Mouse (Mus musculus): ENCODE measurements around the gene Filip1l. TPM values are rescaled to one million over a fixed set of nuclear protein-coding genes. Genes with fewer than 3 reads are reported as not detected.

Gene Filip1l
- polyA plus RNA-seq (2015; fragmentation: Illumina TruSeq; extraction: RNeasy Lipid Tissue Mini Kit (QIAGEN cat#74804); ENCODE audit: insufficient read depth, low read depth, low replicate concordance), result 10.6 TPM

DNA sequence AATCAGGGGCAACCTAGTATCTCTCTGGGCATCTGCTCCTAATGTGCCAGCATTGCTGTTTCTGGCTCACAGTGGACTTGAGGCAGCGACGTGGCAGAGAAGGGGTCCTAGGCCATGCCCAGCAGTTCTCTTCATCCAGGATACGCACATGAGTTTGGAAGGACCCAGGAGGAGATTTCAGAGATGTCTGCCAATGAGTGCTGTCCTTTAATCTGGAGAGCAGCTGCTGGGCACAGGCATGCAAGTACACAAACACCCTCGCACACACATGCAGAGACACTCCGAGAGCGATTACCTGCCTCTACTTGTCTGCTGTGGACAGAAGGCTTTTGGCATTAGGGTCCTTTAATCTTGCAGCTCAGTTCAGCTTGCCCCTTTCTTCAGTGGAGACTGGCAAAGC, at the start of gene Filip1l:
Gene Filip1l, plus strand, starts transcription at position 343 of the 400 bp plus-strand sequence.

DNA sequence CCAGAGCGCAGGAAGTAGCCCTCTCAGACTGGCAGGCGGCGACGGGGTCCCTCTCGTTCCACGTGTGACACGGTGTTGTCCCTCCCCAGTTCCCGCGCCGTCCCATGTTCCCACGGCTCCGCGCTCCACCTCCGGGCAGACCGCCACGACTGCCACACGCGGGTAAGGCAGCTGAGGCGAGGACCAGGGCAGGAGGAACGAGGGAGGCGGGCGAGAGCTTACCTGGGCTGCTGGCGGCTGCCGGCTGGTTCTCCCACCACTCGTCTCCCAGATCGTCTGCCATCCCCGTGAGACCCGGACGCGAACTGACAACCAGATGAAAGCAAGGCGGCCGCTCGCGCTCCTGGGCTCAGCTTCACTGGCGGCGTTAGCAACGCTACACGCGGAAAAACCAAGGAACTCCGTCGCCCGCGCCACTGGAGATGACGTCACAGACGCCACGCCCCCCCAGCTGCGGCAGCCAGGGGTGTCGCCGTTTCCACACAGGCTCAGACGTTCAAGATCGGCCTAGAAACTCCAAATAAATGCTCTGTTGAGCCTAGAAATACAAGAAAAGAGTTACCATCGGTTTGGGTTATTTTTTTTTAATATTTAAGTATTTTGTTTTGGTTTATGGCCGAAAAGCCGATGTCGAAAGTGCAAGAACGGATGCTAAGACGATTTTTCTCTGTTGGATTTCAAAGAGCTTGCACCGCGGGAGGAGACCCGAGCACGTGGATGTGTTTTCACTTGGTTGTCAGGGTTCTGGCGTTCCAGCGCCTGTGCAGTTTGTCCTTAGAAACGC, 253.7 kb downstream of the Filip1l start, which contains the start of gene Cmss1:
Gene Cmss1, minus strand, starts transcription at position 421 of the 784 bp plus-strand sequence.

Other genes with a start within 250 kb of the Filip1l start
- 6.7 TPM for gene Tomm70a, start 231.4 kb upstream of the Filip1l start, polyA plus RNA-seq (2015; fragmentation: Illumina TruSeq; extraction: RNeasy Lipid Tissue Mini Kit (QIAGEN cat#74804); ENCODE audit: insufficient read depth, low read depth, low replicate concordance)
- gene Nit2, start 185.8 kb upstream of the Filip1l start, polyA plus RNA-seq (2015; fragmentation: Illumina TruSeq; extraction: RNeasy Lipid Tissue Mini Kit (QIAGEN cat#74804); ENCODE audit: insufficient read depth, low read depth, low replicate concordance), result 5.5 TPM
- gene Tbc1d23, start 121.6 kb upstream of the Filip1l start, polyA plus RNA-seq (2015; fragmentation: Illumina TruSeq; extraction: RNeasy Lipid Tissue Mini Kit (QIAGEN cat#74804); ENCODE audit: insufficient read depth, low read depth, low replicate concordance), result 10.5 TPM
- gene Tmem30c, start 60.2 kb upstream of the Filip1l start, polyA plus RNA-seq (2015; fragmentation: Illumina TruSeq; extraction: RNeasy Lipid Tissue Mini Kit (QIAGEN cat#74804); ENCODE audit: insufficient read depth, low read depth, low replicate concordance), result not detected

All from pancreas, adult 10 weeks (tissue).